Mouse (Mus musculus): ENCODE results near the gene Dlg2.

The Dlg2 gene

DNA sequence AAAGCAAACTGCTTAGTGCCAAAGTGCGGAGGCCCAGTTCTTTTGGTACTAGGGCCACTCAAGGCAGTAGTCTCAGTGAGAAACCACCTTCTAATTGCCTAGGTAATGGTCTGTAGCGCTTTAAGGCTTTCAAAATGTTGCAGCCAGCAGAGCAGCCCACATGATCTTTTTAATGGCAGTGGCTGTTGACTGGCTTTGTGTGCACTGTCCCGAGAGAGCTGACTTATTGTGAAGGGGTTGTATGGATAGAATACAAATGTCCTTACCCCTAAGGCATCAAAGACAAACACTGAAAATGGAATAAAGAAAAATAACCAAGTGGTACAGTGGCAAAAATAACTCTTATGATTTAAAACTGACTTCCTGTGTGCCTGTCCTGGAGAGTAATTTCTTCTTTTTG is 1443.3 kb downstream of the Dlg2 start:
- TF ChIP-seq POU5F1 (IDR thresholded peaks at IDR 0.05; ENCODE audit: borderline replicate concordance, low read length) (no peak), NANOG (IDR thresholded peaks at IDR 0.05; ENCODE audit: borderline replicate concordance, low read length) (no peak), CTCF (conservative IDR thresholded peaks at IDR 0.05; ENCODE audit: low read length) (no peak)
- H3K9me3 ChIP-seq (ENCODE audit: low read length) = no peaks in the 10 kb centered on the region
- H3K4me1 ChIP-seq (replicated peaks; ENCODE audit: low read depth, low read length) = no peaks in the 10 kb centered on the region
- no peak overlapping the region for H3K4me3 ChIP-seq (replicated peaks; ENCODE audit: low read length)
- H3K27me3 ChIP-seq (ENCODE audit: insufficient read depth, low read length) = no peaks in the 10 kb centered on the region
- no peaks in the 10 kb centered on the region for H3K36me3 ChIP-seq (ENCODE audit: insufficient read depth, low read length)

- TF ChIP-seq NANOG (IDR thresholded peaks at IDR 0.05; ENCODE audit: borderline replicate concordance, low read length) = no peak
- no peak for TF ChIP-seq POU5F1 (IDR thresholded peaks at IDR 0.05; ENCODE audit: borderline replicate concordance, low read length)
- TF ChIP-seq CTCF (conservative IDR thresholded peaks at IDR 0.05; ENCODE audit: low read length) = no peak
- H3K9me3 ChIP-seq (ENCODE audit: low read length) = no peaks in the 10 kb centered on the region
Observed at GRCm38 (mm10) chr7:91934881-91935597, 1458.6 kb downstream of the Dlg2 start.

DNA sequence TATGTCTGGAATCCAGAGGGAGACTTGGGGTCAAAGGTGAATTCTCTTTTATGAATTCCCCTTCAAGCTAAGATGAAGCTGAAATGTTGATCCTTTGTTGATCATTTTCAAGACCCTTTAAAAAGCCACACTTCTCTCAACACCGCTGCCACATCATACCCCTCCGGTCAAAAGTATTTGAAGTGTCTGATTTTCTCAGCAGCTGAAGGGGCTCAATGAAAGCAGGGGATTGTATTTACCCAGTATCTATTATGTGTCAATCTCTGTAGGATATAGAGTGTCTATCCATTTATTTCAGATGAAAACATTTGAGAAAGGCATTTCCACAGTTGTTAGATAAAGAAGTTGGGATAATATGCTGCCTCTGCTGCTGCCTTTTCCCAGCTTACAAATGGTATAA is 1459.7 kb downstream of the Dlg2 start:
- no peak overlapping the region for H3K4me3 ChIP-seq (replicated peaks; ENCODE audit: low read length)
- TF ChIP-seq NANOG (IDR thresholded peaks at IDR 0.05; ENCODE audit: borderline replicate concordance, low read length) = no peak
- no peak for TF ChIP-seq POU5F1 (IDR thresholded peaks at IDR 0.05; ENCODE audit: borderline replicate concordance, low read length)
- no peak for TF ChIP-seq CTCF (conservative IDR thresholded peaks at IDR 0.05; ENCODE audit: low read length)
- H3K4me1 ChIP-seq (replicated peaks; ENCODE audit: low read depth, low read length) = no peaks in the 10 kb centered on the region
- no peaks in the 10 kb centered on the region for H3K36me3 ChIP-seq (ENCODE audit: insufficient read depth, low read length)
- no peaks in the 10 kb centered on the region for H3K27me3 ChIP-seq (ENCODE audit: insufficient read depth, low read length)
- no peaks in the 10 kb centered on the region for H3K9me3 ChIP-seq (ENCODE audit: low read length)

More at GRCm38 (mm10) chr7:91934881-91935597, 1458.6 kb downstream of the Dlg2 start:
- Histone ChIP-seq H3K4me1 (replicated peaks; ENCODE audit: low read depth, low read length) (no peaks in the 10 kb centered on the region), H3K27me3 (ENCODE audit: insufficient read depth, low read length) (no peaks in the 10 kb centered on the region), H3K4me3 (replicated peaks; ENCODE audit: low read length) (no peak overlapping the region), H3K36me3 (ENCODE audit: insufficient read depth, low read length) (no peaks in the 10 kb centered on the region)

DNA sequence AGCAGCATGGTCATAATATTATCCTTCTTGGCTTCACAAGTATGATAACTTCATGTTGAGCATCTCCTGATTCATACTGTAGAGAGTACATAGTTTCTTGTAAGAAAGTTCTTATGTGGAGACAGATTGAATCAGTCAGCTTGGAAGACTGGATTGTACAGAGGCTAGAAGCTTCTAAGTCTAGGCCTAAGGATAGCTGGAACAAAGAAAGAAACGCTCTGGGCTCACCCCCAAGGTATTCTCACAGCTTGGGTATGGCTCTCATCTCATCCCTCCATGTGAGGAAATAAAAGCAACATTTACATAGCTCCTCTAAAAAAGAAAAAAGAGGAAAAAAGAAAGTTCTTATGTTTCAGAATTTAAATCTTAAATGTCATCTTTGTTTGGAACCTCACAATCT is 1466.8 kb downstream of the Dlg2 start:
- Histone ChIP-seq H3K4me1 (replicated peaks; ENCODE audit: low read depth, low read length) (no peaks in the 10 kb centered on the region), H3K9me3 (ENCODE audit: low read length) (no peaks in the 10 kb centered on the region), H3K36me3 (ENCODE audit: insufficient read depth, low read length) (no peaks in the 10 kb centered on the region), H3K27me3 (ENCODE audit: insufficient read depth, low read length) (no peaks in the 10 kb centered on the region), H3K4me3 (replicated peaks; ENCODE audit: low read length) (no peak overlapping the region)
- TF ChIP-seq POU5F1 (IDR thresholded peaks at IDR 0.05; ENCODE audit: borderline replicate concordance, low read length) (no peak), CTCF (conservative IDR thresholded peaks at IDR 0.05; ENCODE audit: low read length) (no peak), NANOG (IDR thresholded peaks at IDR 0.05; ENCODE audit: borderline replicate concordance, low read length) (no peak)

DNA sequence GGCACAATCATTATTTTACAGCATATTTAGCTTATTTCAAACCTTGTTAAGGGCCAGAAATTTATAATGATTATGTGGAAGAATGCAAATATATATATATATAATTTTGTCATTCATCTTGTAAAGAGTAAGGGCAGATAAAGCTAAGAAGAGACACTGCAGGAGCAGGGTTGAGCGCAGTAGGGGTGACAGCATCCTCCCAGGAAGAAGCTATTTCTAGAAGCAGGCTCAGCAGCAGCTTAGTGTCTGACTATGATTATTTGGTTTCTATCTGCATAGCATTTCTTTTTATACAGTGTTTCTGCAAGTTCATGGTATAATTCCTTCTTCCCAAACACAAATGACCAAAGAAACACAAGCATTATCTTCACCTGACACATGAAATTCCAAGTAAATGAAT is 1479.1 kb downstream of the Dlg2 start:
- no peaks in the 10 kb centered on the region for H3K4me1 ChIP-seq (replicated peaks; ENCODE audit: low read depth, low read length)
- TF ChIP-seq CTCF (conservative IDR thresholded peaks at IDR 0.05; ENCODE audit: low read length) (no peak), NANOG (IDR thresholded peaks at IDR 0.05; ENCODE audit: borderline replicate concordance, low read length) (no peak), POU5F1 (IDR thresholded peaks at IDR 0.05; ENCODE audit: borderline replicate concordance, low read length) (no peak)
- no peak overlapping the region for H3K4me3 ChIP-seq (replicated peaks; ENCODE audit: low read length)
- no peaks in the 10 kb centered on the region for H3K27me3 ChIP-seq (ENCODE audit: insufficient read depth, low read length)
- no peaks in the 10 kb centered on the region for H3K9me3 ChIP-seq (ENCODE audit: low read length)
- no peaks in the 10 kb centered on the region for H3K36me3 ChIP-seq (ENCODE audit: insufficient read depth, low read length)

- Histone ChIP-seq H3K4me3 (replicated peaks; ENCODE audit: low read length) (no peak overlapping the region), H3K27me3 (ENCODE audit: insufficient read depth, low read length) (no peaks in the 10 kb centered on the region), H3K4me1 (replicated peaks; ENCODE audit: low read depth, low read length) (no peaks in the 10 kb centered on the region), H3K9me3 (ENCODE audit: low read length) (no peaks in the 10 kb centered on the region), H3K36me3 (ENCODE audit: insufficient read depth, low read length) (no peaks in the 10 kb centered on the region)
- no peak for TF ChIP-seq POU5F1 (IDR thresholded peaks at IDR 0.05; ENCODE audit: borderline replicate concordance, low read length)
- TF ChIP-seq NANOG (IDR thresholded peaks at IDR 0.05; ENCODE audit: borderline replicate concordance, low read length) = no peak
- TF ChIP-seq CTCF (conservative IDR thresholded peaks at IDR 0.05; ENCODE audit: low read length) = no peak
Observed at GRCm38 (mm10) chr7:91962956-91963355, 1486.5 kb downstream of the Dlg2 start.

DNA sequence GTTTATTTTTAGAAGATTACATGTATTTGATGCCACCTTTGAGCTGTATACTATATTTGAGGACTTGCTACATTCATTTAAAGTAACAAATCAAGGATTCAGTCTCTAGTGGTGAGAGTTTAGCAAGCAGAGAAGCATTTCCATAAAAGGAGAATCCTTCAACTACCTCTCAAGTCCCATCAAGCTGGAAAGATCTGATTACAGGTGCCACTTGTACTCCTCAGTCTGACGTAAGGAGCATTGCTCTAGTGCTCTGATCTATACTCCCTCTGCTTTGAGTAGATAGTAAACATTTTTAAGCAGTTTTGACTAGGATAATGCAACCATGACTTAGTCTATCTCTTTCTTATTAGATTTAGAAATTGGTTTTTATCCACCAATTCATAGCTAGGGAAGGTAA is 1496.5 kb downstream of the Dlg2 start:
- Histone ChIP-seq H3K4me1 (replicated peaks; ENCODE audit: low read depth, low read length) (no peaks in the 10 kb centered on the region), H3K4me3 (replicated peaks; ENCODE audit: low read length) (no peak overlapping the region), H3K9me3 (ENCODE audit: low read length) (no peaks in the 10 kb centered on the region), H3K36me3 (ENCODE audit: insufficient read depth, low read length) (no peaks in the 10 kb centered on the region), H3K27me3 (ENCODE audit: insufficient read depth, low read length) (no peaks in the 10 kb centered on the region)
- TF ChIP-seq POU5F1 (IDR thresholded peaks at IDR 0.05; ENCODE audit: borderline replicate concordance, low read length) (no peak), NANOG (IDR thresholded peaks at IDR 0.05; ENCODE audit: borderline replicate concordance, low read length) (no peak), CTCF (conservative IDR thresholded peaks at IDR 0.05; ENCODE audit: low read length) (no peak)

GRCm38 (mm10) chr7:92003769-92004455 is 1527.4 kb downstream of the Dlg2 start:
- H3K4me1 ChIP-seq (replicated peaks; ENCODE audit: low read depth, low read length) = no peaks in the 10 kb centered on the region
- no peaks in the 10 kb centered on the region for H3K36me3 ChIP-seq (ENCODE audit: insufficient read depth, low read length)
- H3K27me3 ChIP-seq (ENCODE audit: insufficient read depth, low read length) = no peaks in the 10 kb centered on the region
- H3K9me3 ChIP-seq (ENCODE audit: low read length) = no peaks in the 10 kb centered on the region
- no peak overlapping the region for H3K4me3 ChIP-seq (replicated peaks; ENCODE audit: low read length)
- TF ChIP-seq POU5F1 (IDR thresholded peaks at IDR 0.05; ENCODE audit: borderline replicate concordance, low read length) = no peak
- TF ChIP-seq NANOG (IDR thresholded peaks at IDR 0.05; ENCODE audit: borderline replicate concordance, low read length) = no peak
- no peak for TF ChIP-seq CTCF (conservative IDR thresholded peaks at IDR 0.05; ENCODE audit: low read length)
